Mouse (Mus musculus): ENCODE results near the gene Stat5b.
A peak's percentile ranks its signal among the peaks of the same experiment; 100 is the strongest.

Gene Stat5b

GRCm38 (mm10) chr11:100850038-100850777, at the start of gene Stat5b:
Stat5b (minus strand) TSS chr11:100850724.
- DNase-seq (ENCODE audit: inconsistent ontology term): peak; percentile 83

GRCm38 (mm10) chr11:100898441-100899199, 48.1 kb upstream of the Stat5b start:
- DNase-seq (ENCODE audit: inconsistent ontology term): peak; percentile 77

GRCm38 (mm10) chr11:100897294-100898231, 47.0 kb upstream of the Stat5b start:
- DNase-seq (ENCODE audit: inconsistent ontology term): peak; percentile 80

- DNase-seq (ENCODE audit: inconsistent ontology term): no peak
These were observed 45.6 kb upstream of the Stat5b start for GRCm38 (mm10) chr11:100896078-100896477.

GRCm38 (mm10) chr11:100894146-100894918, 43.8 kb upstream of the Stat5b start:
- no peak for DNase-seq (ENCODE audit: inconsistent ontology term)

GRCm38 (mm10) chr11:100893482-100893881, 43.0 kb upstream of the Stat5b start:
- peak; percentile 83 for DNase-seq (ENCODE audit: inconsistent ontology term)

GRCm38 (mm10) chr11:100892435-100892834, 41.9 kb upstream of the Stat5b start:
- DNase-seq (ENCODE audit: inconsistent ontology term): no peak

GRCm38 (mm10) chr11:100891256-100892123, 41.0 kb upstream of the Stat5b start:
- no peak for DNase-seq (ENCODE audit: inconsistent ontology term)

GRCm38 (mm10) chr11:100890481-100890880, 40.0 kb upstream of the Stat5b start:
- DNase-seq (ENCODE audit: inconsistent ontology term): no peak

- no peak for DNase-seq (ENCODE audit: inconsistent ontology term)
These were observed 37.9 kb upstream of the Stat5b start for GRCm38 (mm10) chr11:100888348-100888820.

- no peak for DNase-seq (ENCODE audit: inconsistent ontology term)
These were observed 37.2 kb upstream of the Stat5b start for GRCm38 (mm10) chr11:100887764-100888163.

- DNase-seq (ENCODE audit: inconsistent ontology term): no peak
These were observed 36.7 kb upstream of the Stat5b start for GRCm38 (mm10) chr11:100887236-100887635.

GRCm38 (mm10) chr11:100886188-100886740, 35.7 kb upstream of the Stat5b start:
- DNase-seq (ENCODE audit: inconsistent ontology term): no peak

GRCm38 (mm10) chr11:100885472-100885871, 34.9 kb upstream of the Stat5b start:
- DNase-seq (ENCODE audit: inconsistent ontology term): no peak

GRCm38 (mm10) chr11:100883640-100884039, 33.1 kb upstream of the Stat5b start:
- no peak for DNase-seq (ENCODE audit: inconsistent ontology term)

GRCm38 (mm10) chr11:100879321-100880078, 29.0 kb upstream of the Stat5b start:
- DNase-seq (ENCODE audit: inconsistent ontology term): no peak

- no peak for DNase-seq (ENCODE audit: inconsistent ontology term)
These were observed 25.2 kb upstream of the Stat5b start for GRCm38 (mm10) chr11:100875761-100876160.

- DNase-seq (ENCODE audit: inconsistent ontology term): no peak
These were observed 20.4 kb upstream of the Stat5b start for GRCm38 (mm10) chr11:100870968-100871350.

All from Muller cell, postnatal 12 days (primary cell).